Mouse (Mus musculus): ENCODE data around the gene Aatk.

- TF ChIP-seq CTCF (IDR thresholded peaks at IDR 0.05; ENCODE audit: borderline replicate concordance, control insufficient read depth, extremely low read depth, insufficient read depth, low read length, poor library complexity) (no peak), POLR2A (IDR thresholded peaks at IDR 0.05; ENCODE audit: control insufficient read depth, extremely low read depth, insufficient read depth, low read length, poor library complexity) (no peak)
These were observed 60.1 kb downstream of the Aatk start for GRCm38 (mm10) chr11:119986751-119987425.

Data from thymus, adult 2 months (tissue).